Mouse (Mus musculus) ES-E14 (cell line): ENCODE measurements around the gene Thap12. TPM values are rescaled to one million over a fixed set of nuclear protein-coding genes. Genes with fewer than 3 reads are reported as not detected.

Experiments used
- DNase-seq: peaks from one replicate; pipeline ENCODE4 v3.0.0-alpha.2; 2013; ENCODE audit warnings: low read depth, low spot score
- H3K27ac ChIP-seq: 2 replicates; pipeline ENCODE4 v1.5.1; 2012; ENCODE audit warnings: low read depth, mild to moderate bottlenecking, low read length, moderate library complexity, mixed read lengths; ENCODE audit not compliant: poor library complexity, insufficient read depth, severe bottlenecking
- H3K36me3 ChIP-seq: 2 replicates; pipeline ENCODE4 v1.6.1; 2012; ENCODE audit warnings: mild to moderate bottlenecking, low read length, moderate library complexity, mixed read lengths; ENCODE audit not compliant: control insufficient read depth, poor library complexity, insufficient read depth, severe bottlenecking
- H3K4me1 ChIP-seq, 2 experiments: fragments of 150-350 bp in 1 of 2; sonication (generic) in 1 of 2; 2 replicates each; pipeline ENCODE4 v1.6.1; 2012; ENCODE audit warnings: low read length in 2 of 2, mild to moderate bottlenecking in 1 of 2, mixed read lengths in 1 of 2; ENCODE audit not compliant: control insufficient read depth in 2 of 2, insufficient read depth in 2 of 2, poor library complexity in 1 of 2
- H3K4me3 ChIP-seq, 2 experiments: fragments of 150-350 bp in 1 of 2; sonication (generic) in 1 of 2; 2 replicates each; pipeline ENCODE4 v1.5.1; 2012; ENCODE audit warnings: low read length in 2 of 2, low read depth in 1 of 2, mild to moderate bottlenecking in 1 of 2, mixed read lengths in 1 of 2; ENCODE audit not compliant: insufficient read depth in 1 of 2, poor library complexity in 1 of 2, severe bottlenecking in 1 of 2
- H3K9ac ChIP-seq: 2 replicates; pipeline ENCODE4 v1.6.1; 2012; ENCODE audit warnings: low read depth, mild to moderate bottlenecking, low read length, mixed read lengths; ENCODE audit not compliant: poor library complexity, insufficient read depth, severe bottlenecking
- H3K9me3 ChIP-seq: fragments of 150-350 bp; sonication (generic); 2 replicates; pipeline ENCODE4 v1.6.1; 2012; ENCODE audit warnings: low read depth, mild to moderate bottlenecking, low read length; ENCODE audit not compliant: control insufficient read depth, insufficient read depth
- CHD2 ChIP-seq: IDR thresholded peaks from 2 replicates; pipeline ENCODE4 v1.6.1; 2014; ENCODE audit warnings: mild to moderate bottlenecking, low read depth, low read length, inconsistent platforms
- HCFC1 ChIP-seq: IDR thresholded peaks from 2 replicates; pipeline ENCODE4 v1.6.1; 2012; ENCODE audit warnings: low read length, inconsistent platforms, borderline replicate concordance; ENCODE audit not compliant: insufficient read depth
- MAFK ChIP-seq: IDR thresholded peaks from 2 replicates; pipeline ENCODE4 v1.6.1; 2014; ENCODE audit warnings: mild to moderate bottlenecking, low read depth, low read length, inconsistent platforms; ENCODE audit not compliant: insufficient read depth
- ZC3H11A ChIP-seq: IDR thresholded peaks from 2 replicates; pipeline ENCODE4 v1.6.1; 2012; ENCODE audit warnings: low read depth, mild to moderate bottlenecking, inconsistent platforms, low read length, borderline replicate concordance
- ZNF384 ChIP-seq: IDR thresholded peaks from 2 replicates; pipeline ENCODE4 v1.6.1; 2012; ENCODE audit warnings: low read depth, low read length, inconsistent platforms
- in situ Hi-C, 2 experiments: fragments of 600-800 bp; cut with MboI; formaldehyde crosslinking; loops; one replicate each; pipeline ENCODE4 v1.15.1; 2025; ENCODE audit warnings: low sequenced_read_pairs in 2 of 2, inconsistent platforms in 1 of 2; ENCODE audit not compliant: unreplicated experiment in 2 of 2
- total RNA-seq: library from RNA; depleted of rRNA; stranded (reverse); fragments of 300-350 nt; gene quantifications from 2 replicates; pipeline ENCODE4 v1.2.3, GENCODE M21; 2012

The Thap12 gene
- total RNA-seq, 1 experiment = 29.9 TPM

GRCm38 (mm10) chr7:98736780-98737550 lies 34.1 kb downstream of the Thap12 start:
- in situ Hi-C loops = no loop called here
- no peak overlapping the region for H3K27ac ChIP-seq
- no peak for DNase-seq
- peaks cover 0 to 6% of the 10 kb centered on the region in 2 experiments; a peak in 1 of 4 replicates for H3K4me1 ChIP-seq
- no peaks in the 10 kb centered on the region for H3K9me3 ChIP-seq
- no peak overlapping the region for H3K4me3 ChIP-seq
- TF ChIP-seq ZNF384 = no peak
- TF ChIP-seq ZC3H11A = no peak
- TF ChIP-seq HCFC1 = no peak
- no peak for TF ChIP-seq MAFK
- TF ChIP-seq CHD2 = no peak
- H3K9ac ChIP-seq = no peak overlapping the region
- H3K36me3 ChIP-seq = no peaks in the 10 kb centered on the region

DNA sequence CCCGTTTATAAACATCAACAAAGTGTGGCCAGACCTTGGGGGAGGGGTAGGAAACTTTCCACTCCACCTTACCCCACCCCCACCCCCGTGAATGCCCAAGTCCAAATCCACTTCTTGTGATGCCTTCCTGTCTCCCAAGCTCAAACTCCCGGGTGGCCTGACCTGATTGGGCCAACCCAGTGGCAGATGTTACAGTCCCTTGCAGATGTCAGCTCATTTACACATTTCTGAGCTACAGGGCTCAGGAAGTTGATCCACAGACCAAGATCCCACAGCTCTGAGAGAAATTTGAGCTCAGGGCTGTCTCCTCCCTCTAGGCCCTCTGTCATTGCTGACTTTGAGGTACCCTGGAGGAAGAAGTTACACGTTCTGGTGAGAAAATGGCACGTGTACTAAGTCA lies 37.5 kb downstream of the Thap12 start:
- Histone ChIP-seq H3K9ac (no peak overlapping the region), H3K4me3 (no peak overlapping the region), H3K4me1 (peaks cover 0 to 6% of the 10 kb centered on the region in 2 experiments; a peak in 1 of 4 replicates), H3K27ac (no peak overlapping the region), H3K9me3 (no peaks in the 10 kb centered on the region), H3K36me3 (no peaks in the 10 kb centered on the region)
- DNase-seq = peak; percentile 27
- in situ Hi-C loops = no loop called here
- TF ChIP-seq ZNF384 (no peak), HCFC1 (no peak), ZC3H11A (no peak), MAFK (no peak), CHD2 (no peak)

DNA sequence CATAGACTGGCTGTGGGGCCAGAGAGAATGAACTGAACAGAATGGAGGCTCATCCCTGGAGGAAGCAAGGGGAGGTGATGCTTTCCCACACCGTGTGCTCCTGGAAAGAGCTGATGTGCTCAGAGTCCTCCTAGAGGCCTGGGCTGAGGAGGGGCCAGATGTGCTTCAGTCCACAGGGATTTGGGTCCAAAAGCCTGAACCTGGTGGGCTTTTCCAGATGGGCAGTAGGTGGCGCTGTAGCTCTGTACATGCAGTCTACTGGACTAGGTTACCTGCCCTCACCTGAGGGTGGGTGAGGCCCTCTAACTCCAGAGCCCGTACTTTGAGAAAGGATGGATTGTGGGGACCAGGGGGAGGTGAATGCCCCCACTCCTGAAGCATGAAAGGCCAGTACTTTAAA lies 40.4 kb downstream of the Thap12 start:
- DNase-seq = peak; percentile 73
- H3K4me3 ChIP-seq = no peak overlapping the region
- in situ Hi-C loops = no loop called here
- no peaks in the 10 kb centered on the region for H3K36me3 ChIP-seq
- H3K9me3 ChIP-seq = no peaks in the 10 kb centered on the region
- H3K27ac ChIP-seq = no peak overlapping the region
- H3K4me1 ChIP-seq = peaks cover 0 to 6% of the 10 kb centered on the region in 2 experiments; a peak in 1 of 4 replicates
- H3K9ac ChIP-seq = no peak overlapping the region
- TF ChIP-seq ZC3H11A = peak; percentile 88
- no peak for TF ChIP-seq HCFC1

GRCm38 (mm10) chr7:98750404-98750803 lies 47.5 kb downstream of the Thap12 start:
- in situ Hi-C loops = no loop called here
- no peaks in the 10 kb centered on the region for H3K4me1 ChIP-seq
- H3K36me3 ChIP-seq = no peaks in the 10 kb centered on the region
- no peak for DNase-seq
- H3K4me3 ChIP-seq = no peak overlapping the region
- no peak overlapping the region for H3K27ac ChIP-seq
- H3K9me3 ChIP-seq = no peaks in the 10 kb centered on the region
- TF ChIP-seq ZC3H11A (no peak), ZNF384 (no peak), HCFC1 (no peak), MAFK (no peak), CHD2 (no peak)
- H3K9ac ChIP-seq = no peak overlapping the region

DNA sequence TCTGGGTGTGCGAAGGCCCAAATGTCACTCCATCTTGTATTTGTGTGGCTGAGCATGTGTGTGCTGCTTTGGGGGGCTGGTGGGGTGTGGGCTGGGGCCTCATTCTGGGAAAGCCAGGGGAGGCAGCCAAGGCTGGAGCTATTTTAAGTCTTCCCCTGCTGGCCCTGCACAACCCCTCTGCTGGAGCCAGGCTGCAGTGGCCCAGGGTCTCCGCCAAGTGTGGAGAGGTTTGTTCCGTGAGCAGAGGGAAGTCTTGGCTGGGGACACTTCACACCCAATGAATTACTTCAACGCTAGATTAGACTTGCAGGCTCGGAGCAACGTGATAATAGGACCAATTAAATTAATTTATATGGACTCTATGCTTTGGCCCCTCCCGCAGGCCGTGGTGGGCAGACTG lies 49.8 kb downstream of the Thap12 start:
- H3K4me3 ChIP-seq = no peak overlapping the region
- no peak for DNase-seq
- in situ Hi-C loops = no loop called here
- no peak overlapping the region for H3K27ac ChIP-seq
- H3K36me3 ChIP-seq = no peaks in the 10 kb centered on the region
- TF ChIP-seq CHD2 (no peak), ZC3H11A (no peak), HCFC1 (no peak)
- no peak overlapping the region for H3K9ac ChIP-seq
- no peaks in the 10 kb centered on the region for H3K4me1 ChIP-seq
- H3K9me3 ChIP-seq = no peaks in the 10 kb centered on the region
